Mouse (Mus musculus): ENCODE measurements around the gene Ndufb4. TPM values are rescaled to one million over a fixed set of nuclear protein-coding genes. Genes with fewer than 3 reads are reported as not detected.
"Not testable (repeated sequence)": the region's sequence is repeated elsewhere in the genome, so short reads cannot be mapped to it uniquely, and the experiment has no call there.

Ndufb4 gene
- 58.1 and 71.9 TPM in 2 replicates for polyA plus RNA-seq (2014; fragmentation: Nextera tagmentation; extraction: Ambion mirVana)

DNA sequence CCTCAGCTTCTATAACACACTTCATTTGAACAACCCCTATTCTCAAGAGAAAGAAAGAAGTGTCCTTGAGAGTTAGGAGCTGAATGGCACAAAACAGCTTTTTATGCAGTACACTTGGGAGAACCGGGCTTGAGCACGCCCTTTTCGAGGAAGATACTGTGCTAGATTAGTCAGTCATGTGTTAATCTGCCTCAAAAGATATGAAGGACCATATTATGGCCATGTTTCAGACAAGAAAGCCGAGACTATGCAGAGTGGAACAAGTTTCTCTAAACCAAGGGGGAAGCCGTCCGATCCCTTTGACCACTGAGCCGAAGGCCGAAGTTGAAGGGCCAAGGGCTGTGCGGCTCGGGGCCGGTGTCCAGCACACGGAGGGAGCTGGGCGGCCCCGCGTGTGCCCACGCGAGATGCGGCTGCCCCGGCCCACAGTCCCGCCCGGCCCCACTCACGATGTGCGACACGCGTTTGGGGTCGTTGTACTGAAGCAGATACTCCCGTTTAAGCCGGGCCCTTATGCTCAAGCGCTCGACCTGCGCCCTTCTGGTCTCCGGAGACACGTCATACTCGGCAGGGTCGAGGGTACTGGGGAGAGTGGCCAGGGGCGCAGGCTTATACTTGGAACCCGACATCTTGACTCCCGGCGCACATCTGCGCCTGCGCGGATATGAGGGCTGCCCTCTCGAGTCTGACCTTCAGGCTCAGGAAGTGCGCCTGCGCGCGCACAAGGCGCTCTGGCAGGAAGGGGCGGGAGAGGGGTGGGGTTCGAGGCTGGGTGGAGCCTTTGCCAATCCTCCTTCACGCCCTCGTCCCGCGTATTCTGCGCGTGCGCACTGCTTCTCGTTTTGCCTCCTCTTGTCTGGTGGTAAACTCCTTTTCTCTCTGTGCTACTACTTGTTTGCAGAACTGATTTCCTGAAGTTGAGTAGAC is at the start of gene Ndufb4:
Gene Ndufb4, minus strand, starts transcription at position 723 of the 927 bp plus-strand sequence.
- peak within 1 kb of the TSS; percentile 57 for H3K4me3 ChIP-seq (ENCODE audit: low read length)
- H3K36me3 ChIP-seq (ENCODE audit: control insufficient read depth, insufficient read depth, low read length): no peaks in the 10 kb centered on the region
- H3K4me2 ChIP-seq (replicated peaks; ENCODE audit: low read depth, low read length): peak within 1 kb of the TSS; percentile 39
- H3K27me3 ChIP-seq (ENCODE audit: control insufficient read depth, insufficient read depth, low read length): no peaks in the 10 kb centered on the region
- H3K9me3 ChIP-seq (ENCODE audit: control insufficient read depth, low read length): no peaks in the 10 kb centered on the region
- H3K27ac ChIP-seq (ENCODE audit: low read depth, low read length): peak within 1 kb of the TSS; percentile 32
- WGBS: under 1% methylated on average over 51 of the region's 58 CpGs
- H3K4me1 ChIP-seq (ENCODE audit: control insufficient read depth, insufficient read depth, low read length): peaks cover 16% of the 10 kb centered on the region; the same call in 1 of the 2 replicates
- peak; percentile 95 for ATAC-seq (ENCODE audit: low FRiP score, low TSS enrichment)
- H3K9ac ChIP-seq (ENCODE audit: low read depth, low read length): peak within 1 kb of the TSS; percentile 85

- Histone ChIP-seq H3K27ac (ENCODE audit: low read depth, low read length) (no peak overlapping the region), H3K4me2 (replicated peaks; ENCODE audit: low read depth, low read length) (no peak overlapping the region), H3K4me3 (ENCODE audit: low read length) (no peak overlapping the region), H3K4me1 (ENCODE audit: control insufficient read depth, insufficient read depth, low read length) (no peaks in the 10 kb centered on the region), H3K9ac (ENCODE audit: low read depth, low read length) (no peak overlapping the region), H3K27me3 (ENCODE audit: control insufficient read depth, insufficient read depth, low read length) (no peaks in the 10 kb centered on the region), H3K36me3 (ENCODE audit: control insufficient read depth, insufficient read depth, low read length) (no peaks in the 10 kb centered on the region), H3K9me3 (ENCODE audit: control insufficient read depth, low read length) (peaks cover 2% of the 10 kb centered on the region)
- WGBS: 80% methylated on average over 5 of the region's 5 CpGs
- no peak for ATAC-seq (ENCODE audit: low FRiP score, low TSS enrichment)
Observed at GRCm38 (mm10) chr16:37703884-37704283, 49.6 kb upstream of the Ndufb4 start.

- not testable (repeated sequence) for H3K27ac ChIP-seq (ENCODE audit: low read depth, low read length); H3K9ac ChIP-seq (ENCODE audit: low read depth, low read length); ATAC-seq (ENCODE audit: low FRiP score, low TSS enrichment); H3K4me3 ChIP-seq (ENCODE audit: low read length); H3K4me1 ChIP-seq (ENCODE audit: control insufficient read depth, insufficient read depth, low read length); H3K27me3 ChIP-seq (ENCODE audit: control insufficient read depth, insufficient read depth, low read length); H3K36me3 ChIP-seq (ENCODE audit: control insufficient read depth, insufficient read depth, low read length); H3K4me2 ChIP-seq (replicated peaks; ENCODE audit: low read depth, low read length); H3K9me3 ChIP-seq (ENCODE audit: control insufficient read depth, low read length)
Observed at GRCm38 (mm10) chr16:37700071-37700470, 45.8 kb upstream of the Ndufb4 start.

GRCm38 (mm10) chr16:37698767-37699166 is 44.5 kb upstream of the Ndufb4 start:
- Histone ChIP-seq H3K36me3 (ENCODE audit: control insufficient read depth, insufficient read depth, low read length) (no peaks in the 10 kb centered on the region), H3K4me1 (ENCODE audit: control insufficient read depth, insufficient read depth, low read length) (no peaks in the 10 kb centered on the region), H3K9me3 (ENCODE audit: control insufficient read depth, low read length) (peaks cover 4% of the 10 kb centered on the region), H3K4me3 (ENCODE audit: low read length) (no peak overlapping the region), H3K4me2 (replicated peaks; ENCODE audit: low read depth, low read length) (no peak overlapping the region), H3K9ac (ENCODE audit: low read depth, low read length) (no peak overlapping the region), H3K27me3 (ENCODE audit: control insufficient read depth, insufficient read depth, low read length) (no peaks in the 10 kb centered on the region), H3K27ac (ENCODE audit: low read depth, low read length) (no peak overlapping the region)
- 97% methylated on average over 6 of the region's 6 CpGs for WGBS
- ATAC-seq (ENCODE audit: low FRiP score, low TSS enrichment): no peak

DNA sequence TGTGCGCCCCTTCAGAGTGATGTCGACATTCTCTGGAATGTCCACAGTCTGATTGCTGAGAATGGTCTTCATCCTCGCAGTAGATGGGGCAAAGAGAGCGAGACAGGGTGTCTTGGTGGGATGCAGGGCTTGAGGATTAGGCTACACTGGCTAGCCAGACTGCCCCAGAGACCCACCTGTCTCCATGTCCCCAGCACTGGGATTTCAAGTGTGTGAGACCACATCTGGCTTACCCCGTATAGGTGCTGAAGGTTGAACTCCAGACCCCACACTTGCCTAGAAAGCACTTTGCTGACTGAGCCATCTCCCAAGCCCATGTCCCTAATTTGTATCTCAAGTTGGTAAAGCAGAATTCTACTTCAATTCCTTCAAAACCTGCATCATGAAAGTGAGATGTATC is 43.0 kb upstream of the Ndufb4 start:
- no peaks in the 10 kb centered on the region for H3K27me3 ChIP-seq (ENCODE audit: control insufficient read depth, insufficient read depth, low read length)
- no peak overlapping the region for H3K9ac ChIP-seq (ENCODE audit: low read depth, low read length)
- ATAC-seq (ENCODE audit: low FRiP score, low TSS enrichment): no peak
- no peak overlapping the region for H3K4me2 ChIP-seq (replicated peaks; ENCODE audit: low read depth, low read length)
- H3K27ac ChIP-seq (ENCODE audit: low read depth, low read length): no peak overlapping the region
- WGBS: 84% methylated on average over 5 of the region's 5 CpGs
- H3K4me3 ChIP-seq (ENCODE audit: low read length): no peak overlapping the region
- H3K4me1 ChIP-seq (ENCODE audit: control insufficient read depth, insufficient read depth, low read length): no peaks in the 10 kb centered on the region
- peaks cover 4% of the 10 kb centered on the region for H3K9me3 ChIP-seq (ENCODE audit: control insufficient read depth, low read length)
- H3K36me3 ChIP-seq (ENCODE audit: control insufficient read depth, insufficient read depth, low read length): no peaks in the 10 kb centered on the region

- Histone ChIP-seq H3K4me2 (replicated peaks; ENCODE audit: low read depth, low read length) (no peak overlapping the region), H3K4me3 (ENCODE audit: low read length) (no peak overlapping the region), H3K27me3 (ENCODE audit: control insufficient read depth, insufficient read depth, low read length) (no peaks in the 10 kb centered on the region), H3K9ac (ENCODE audit: low read depth, low read length) (no peak overlapping the region), H3K27ac (ENCODE audit: low read depth, low read length) (no peak overlapping the region), H3K9me3 (ENCODE audit: control insufficient read depth, low read length) (no peaks in the 10 kb centered on the region), H3K36me3 (ENCODE audit: control insufficient read depth, insufficient read depth, low read length) (no peaks in the 10 kb centered on the region), H3K4me1 (ENCODE audit: control insufficient read depth, insufficient read depth, low read length) (peaks cover 5% of the 10 kb centered on the region; the same call in 1 of the 2 replicates)
- whole genome bisulfite sequencing: 81% methylated on average over 12 of the region's 12 CpGs
- ATAC-seq (ENCODE audit: low FRiP score, low TSS enrichment): no peak
Observed at GRCm38 (mm10) chr16:37690932-37691730, 36.9 kb upstream of the Ndufb4 start.

- Histone ChIP-seq H3K27ac (ENCODE audit: low read depth, low read length) (no peak overlapping the region), H3K9ac (ENCODE audit: low read depth, low read length) (no peak overlapping the region), H3K4me3 (ENCODE audit: low read length) (no peak overlapping the region)
Observed at GRCm38 (mm10) chr16:37690465-37690864, 36.2 kb upstream of the Ndufb4 start.

GRCm38 (mm10) chr16:37689934-37690333 is 35.7 kb upstream of the Ndufb4 start:
- no peaks in the 10 kb centered on the region for H3K27me3 ChIP-seq (ENCODE audit: control insufficient read depth, insufficient read depth, low read length)
- H3K4me2 ChIP-seq (replicated peaks; ENCODE audit: low read depth, low read length): no peak overlapping the region
- H3K9me3 ChIP-seq (ENCODE audit: control insufficient read depth, low read length): no peaks in the 10 kb centered on the region
- WGBS: 60% methylated on average over 10 of the region's 10 CpGs
- ATAC-seq (ENCODE audit: low FRiP score, low TSS enrichment): no peak
- no peaks in the 10 kb centered on the region for H3K36me3 ChIP-seq (ENCODE audit: control insufficient read depth, insufficient read depth, low read length)
- peaks cover 5% of the 10 kb centered on the region for H3K4me1 ChIP-seq (ENCODE audit: control insufficient read depth, insufficient read depth, low read length)
- H3K27ac ChIP-seq (ENCODE audit: low read depth, low read length): no peak overlapping the region
- no peak overlapping the region for H3K4me3 ChIP-seq (ENCODE audit: low read length)
- no peak overlapping the region for H3K9ac ChIP-seq (ENCODE audit: low read depth, low read length)

More at GRCm38 (mm10) chr16:37690465-37690864, 36.2 kb upstream of the Ndufb4 start:
- 84% methylated on average over 6 of the region's 6 CpGs for WGBS
- no peak for ATAC-seq (ENCODE audit: low FRiP score, low TSS enrichment)
- H3K27me3 ChIP-seq (ENCODE audit: control insufficient read depth, insufficient read depth, low read length): no peaks in the 10 kb centered on the region
- peaks cover 5% of the 10 kb centered on the region for H3K4me1 ChIP-seq (ENCODE audit: control insufficient read depth, insufficient read depth, low read length)
- H3K9me3 ChIP-seq (ENCODE audit: control insufficient read depth, low read length): no peaks in the 10 kb centered on the region
- H3K36me3 ChIP-seq (ENCODE audit: control insufficient read depth, insufficient read depth, low read length): no peaks in the 10 kb centered on the region
- H3K4me2 ChIP-seq (replicated peaks; ENCODE audit: low read depth, low read length): no peak overlapping the region

Measured in kidney, embryonic 14.5 days (tissue).